Mouse (Mus musculus): ENCODE results near the gene Sema6d.

The Sema6d gene

GRCm38 (mm10) chr2:124470346-124471042 lies 380.7 kb downstream of the Sema6d start:
- DNase-seq (ENCODE audit: low spot score in 2 of 2) = no peak

GRCm38 (mm10) chr2:124472674-124473507 lies 383.1 kb downstream of the Sema6d start:
- no peak for DNase-seq (ENCODE audit: low spot score in 2 of 2)

GRCm38 (mm10) chr2:124477904-124478303 lies 388.1 kb downstream of the Sema6d start:
- no peak for DNase-seq (ENCODE audit: low spot score in 2 of 2)

GRCm38 (mm10) chr2:124478526-124478925 lies 388.8 kb downstream of the Sema6d start:
- DNase-seq (ENCODE audit: low spot score in 2 of 2) = no peak

- no peak for DNase-seq (ENCODE audit: low spot score in 2 of 2)
Observed at GRCm38 (mm10) chr2:124485761-124486160, 396.0 kb downstream of the Sema6d start.

- DNase-seq (ENCODE audit: low spot score in 2 of 2) = no peak
Observed at GRCm38 (mm10) chr2:124490010-124490801, 400.4 kb downstream of the Sema6d start.

- no peak for DNase-seq (ENCODE audit: low spot score in 2 of 2)
Observed at GRCm38 (mm10) chr2:124495751-124496150, 406.0 kb downstream of the Sema6d start.

GRCm38 (mm10) chr2:124499670-124500069 lies 409.9 kb downstream of the Sema6d start:
- DNase-seq (ENCODE audit: low spot score in 2 of 2) = no peak

- no peak for DNase-seq (ENCODE audit: low spot score in 2 of 2)
Observed at GRCm38 (mm10) chr2:124505784-124506489, 416.2 kb downstream of the Sema6d start.

GRCm38 (mm10) chr2:124507804-124508203 lies 418.0 kb downstream of the Sema6d start:
- DNase-seq (ENCODE audit: low spot score in 2 of 2) = no peak

- no peak for DNase-seq (ENCODE audit: low spot score in 2 of 2)
Observed at GRCm38 (mm10) chr2:124509479-124509878, 419.7 kb downstream of the Sema6d start.

GRCm38 (mm10) chr2:124511826-124512225 lies 422.1 kb downstream of the Sema6d start:
- no peak for DNase-seq (ENCODE audit: low spot score in 2 of 2)

- DNase-seq (ENCODE audit: low spot score in 2 of 2) = no peak
Observed at GRCm38 (mm10) chr2:124522426-124522825, 432.7 kb downstream of the Sema6d start.

- no peak for DNase-seq (ENCODE audit: low spot score in 2 of 2)
Observed at GRCm38 (mm10) chr2:124523667-124524066, 433.9 kb downstream of the Sema6d start.

GRCm38 (mm10) chr2:124524167-124524566 lies 434.4 kb downstream of the Sema6d start:
- no peak for DNase-seq (ENCODE audit: low spot score in 2 of 2)

- no peak for DNase-seq (ENCODE audit: low spot score in 2 of 2)
Observed at GRCm38 (mm10) chr2:124527641-124528040, 437.9 kb downstream of the Sema6d start.

- no peak for DNase-seq (ENCODE audit: low spot score in 2 of 2)
Observed at GRCm38 (mm10) chr2:124530441-124530840, 440.7 kb downstream of the Sema6d start.

- no peak for DNase-seq (ENCODE audit: low spot score in 2 of 2)
Observed at GRCm38 (mm10) chr2:124531062-124531461, 441.3 kb downstream of the Sema6d start.

- no peak for DNase-seq (ENCODE audit: low spot score in 2 of 2)
Observed at GRCm38 (mm10) chr2:124532906-124533305, 443.1 kb downstream of the Sema6d start.

GRCm38 (mm10) chr2:124533602-124534001 lies 443.8 kb downstream of the Sema6d start:
- no peak for DNase-seq (ENCODE audit: low spot score in 2 of 2)

- DNase-seq (ENCODE audit: low spot score in 2 of 2) = no peak
Observed at GRCm38 (mm10) chr2:124550315-124550714, 460.5 kb downstream of the Sema6d start.
